Mouse (Mus musculus): ENCODE measurements around the gene Zfp69. TPM values are rescaled to one million over a fixed set of nuclear protein-coding genes. Genes with fewer than 3 reads are reported as not detected.
A peak's percentile ranks its signal among the peaks of the same experiment; 100 is the strongest.

Zfp69 gene
- 10.0 and 10.9 TPM in 2 replicates for polyA plus RNA-seq (2015; fragmentation: Nextera tagmentation; extraction: Ambion mirVana)

GRCm38 (mm10) chr4:120951428-120951973 lies at the start of gene Zfp69:
Zfp69 (minus strand) TSS chr4:120951699.
- peak; percentile 97 for ATAC-seq (ENCODE audit: insufficient number of reproducible peaks, insufficient read depth, low FRiP score, low TSS enrichment, low read depth)
- Histone ChIP-seq H3K4me3 (peak within 1 kb of the TSS; percentile 84), H3K4me2 (peak within 1 kb of the TSS; percentile 79), H3K27me3 (no peaks in the 10 kb centered on the region), H3K4me1 (peaks cover 4% of the 10 kb centered on the region), H3K9me3 (no peaks in the 10 kb centered on the region), H3K27ac (peak within 1 kb of the TSS; percentile 92), H3K9ac (peak within 1 kb of the TSS; percentile 90), H3K36me3 (peaks cover 8% of the 10 kb centered on the region)
- WGBS = under 1% methylated on average over 59 of the region's 60 CpGs

- 70% methylated on average over 2 of the region's 2 CpGs for WGBS
- no peak for ATAC-seq (ENCODE audit: insufficient number of reproducible peaks, insufficient read depth, low FRiP score, low TSS enrichment, low read depth)
- Histone ChIP-seq H3K9me3 (no peaks in the 10 kb centered on the region), H3K4me1 (peaks cover 22% of the 10 kb centered on the region), H3K4me3 (no peak overlapping the region), H3K9ac (no peak overlapping the region), H3K27ac (no peak overlapping the region), H3K4me2 (no peak overlapping the region), H3K36me3 (no peaks in the 10 kb centered on the region), H3K27me3 (no peaks in the 10 kb centered on the region)
Observed at GRCm38 (mm10) chr4:121001042-121001441, 49.5 kb upstream of the Zfp69 start.

GRCm38 (mm10) chr4:120995911-120996310 lies 44.4 kb upstream of the Zfp69 start:
- H3K9ac ChIP-seq = no peak overlapping the region
- no peak overlapping the region for H3K4me3 ChIP-seq
- 66% methylated on average over 1 of the region's 1 CpGs for WGBS
- H3K4me2 ChIP-seq = no peak overlapping the region
- H3K27ac ChIP-seq = no peak overlapping the region; the same call in 1 of the 2 replicates
- no peaks in the 10 kb centered on the region for H3K4me1 ChIP-seq
- H3K27me3 ChIP-seq = no peaks in the 10 kb centered on the region
- H3K36me3 ChIP-seq = no peaks in the 10 kb centered on the region
- H3K9me3 ChIP-seq = no peaks in the 10 kb centered on the region
- no peak for ATAC-seq (ENCODE audit: insufficient number of reproducible peaks, insufficient read depth, low FRiP score, low TSS enrichment, low read depth)

DNA sequence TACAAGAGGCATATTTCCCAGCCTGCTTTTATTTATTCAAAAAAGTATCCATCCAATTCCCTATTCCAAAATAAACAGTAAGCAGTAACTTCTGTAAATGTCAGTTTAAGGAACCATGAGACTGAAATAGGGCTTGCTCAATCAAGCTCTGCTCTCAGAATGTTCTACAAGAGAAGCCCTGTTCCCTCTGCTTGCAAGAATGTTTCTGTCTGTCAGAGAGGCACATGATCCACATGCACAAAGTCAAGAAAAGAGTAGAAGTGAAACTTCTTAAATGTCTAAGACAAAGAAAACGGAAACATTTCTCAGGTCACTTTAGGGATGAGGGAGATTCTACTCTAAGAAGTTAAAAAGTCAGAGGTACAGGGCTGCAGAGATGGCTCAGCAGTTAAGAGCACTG lies 41.5 kb upstream of the Zfp69 start:
- H3K27ac ChIP-seq = no peak overlapping the region
- no peak overlapping the region for H3K9ac ChIP-seq
- no peak for ATAC-seq (ENCODE audit: insufficient number of reproducible peaks, insufficient read depth, low FRiP score, low TSS enrichment, low read depth)
- H3K4me2 ChIP-seq = no peak overlapping the region
- H3K4me1 ChIP-seq = no peaks in the 10 kb centered on the region
- 83% methylated on average over 1 of the region's 1 CpGs for WGBS
- no peaks in the 10 kb centered on the region for H3K36me3 ChIP-seq
- H3K9me3 ChIP-seq = no peaks in the 10 kb centered on the region
- H3K27me3 ChIP-seq = no peaks in the 10 kb centered on the region
- no peak overlapping the region for H3K4me3 ChIP-seq

DNA sequence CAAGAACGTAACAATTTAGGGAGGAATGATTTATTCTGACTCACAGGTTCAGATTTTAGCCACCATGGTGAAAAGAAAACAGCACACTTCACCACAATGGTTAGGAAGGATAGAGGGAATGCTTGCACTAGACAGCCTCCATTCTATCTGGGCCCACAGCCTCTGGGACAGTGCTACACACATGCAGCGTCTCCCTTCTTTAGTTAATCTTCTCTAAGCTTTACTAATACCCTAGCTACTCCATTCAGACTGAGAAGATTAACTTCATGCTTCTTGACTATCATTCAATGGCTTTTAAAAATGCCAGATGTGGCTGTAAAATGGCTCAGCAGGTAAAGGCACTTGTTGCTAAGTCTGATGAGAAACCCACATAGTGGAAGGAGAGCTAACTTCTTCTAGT lies 40.8 kb upstream of the Zfp69 start:
- H3K27ac ChIP-seq = no peak overlapping the region
- 66% methylated on average over 2 of the region's 2 CpGs for WGBS
- no peak overlapping the region for H3K4me2 ChIP-seq

GRCm38 (mm10) chr4:120987319-120987718 lies 35.8 kb upstream of the Zfp69 start:
- Histone ChIP-seq H3K4me1 (no peaks in the 10 kb centered on the region), H3K36me3 (peaks cover 14% of the 10 kb centered on the region), H3K27ac (no peak overlapping the region), H3K4me3 (no peak overlapping the region), H3K9me3 (no peaks in the 10 kb centered on the region), H3K4me2 (no peak overlapping the region), H3K9ac (no peak overlapping the region), H3K27me3 (no peaks in the 10 kb centered on the region)
- WGBS = 72% methylated on average over 4 of the region's 4 CpGs
- ATAC-seq (ENCODE audit: insufficient number of reproducible peaks, insufficient read depth, low FRiP score, low TSS enrichment, low read depth) = no peak

More for the DNA sequence above, 40.8 kb upstream of the Zfp69 start:
- H3K27me3 ChIP-seq = no peaks in the 10 kb centered on the region
- ATAC-seq (ENCODE audit: insufficient number of reproducible peaks, insufficient read depth, low FRiP score, low TSS enrichment, low read depth) = no peak
- H3K9me3 ChIP-seq = no peaks in the 10 kb centered on the region
- no peaks in the 10 kb centered on the region for H3K4me1 ChIP-seq
- no peaks in the 10 kb centered on the region for H3K36me3 ChIP-seq
- H3K4me3 ChIP-seq = no peak overlapping the region
- no peak overlapping the region for H3K9ac ChIP-seq

DNA sequence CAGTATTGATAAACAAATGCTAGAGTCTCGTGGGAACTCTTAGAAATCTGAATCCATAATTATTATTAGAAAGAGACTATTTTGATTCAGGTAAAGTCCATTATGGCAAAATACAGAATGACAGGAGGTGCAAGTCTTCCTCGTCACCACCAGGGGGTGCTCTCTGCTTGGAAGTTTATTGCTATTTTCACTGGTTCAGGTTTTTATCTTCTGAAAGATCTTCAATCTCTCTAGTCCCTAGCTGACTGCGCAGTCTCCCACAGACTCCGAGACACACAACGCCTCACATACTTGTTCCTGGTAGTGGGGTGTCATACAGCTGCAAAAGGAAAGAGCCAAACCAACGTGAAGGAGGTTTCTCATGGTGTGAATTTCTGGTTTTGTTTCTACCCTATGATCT lies 34.9 kb upstream of the Zfp69 start:
- no peak overlapping the region for H3K4me3 ChIP-seq
- WGBS = 26% methylated on average over 6 of the region's 6 CpGs
- no peak overlapping the region for H3K9ac ChIP-seq
- no peaks in the 10 kb centered on the region for H3K4me1 ChIP-seq
- no peak overlapping the region for H3K4me2 ChIP-seq
- H3K27ac ChIP-seq = no peak overlapping the region
- ATAC-seq (ENCODE audit: insufficient number of reproducible peaks, insufficient read depth, low FRiP score, low TSS enrichment, low read depth) = no peak
- no peaks in the 10 kb centered on the region for H3K9me3 ChIP-seq
- no peaks in the 10 kb centered on the region for H3K27me3 ChIP-seq
- peaks cover 17% of the 10 kb centered on the region for H3K36me3 ChIP-seq

DNA sequence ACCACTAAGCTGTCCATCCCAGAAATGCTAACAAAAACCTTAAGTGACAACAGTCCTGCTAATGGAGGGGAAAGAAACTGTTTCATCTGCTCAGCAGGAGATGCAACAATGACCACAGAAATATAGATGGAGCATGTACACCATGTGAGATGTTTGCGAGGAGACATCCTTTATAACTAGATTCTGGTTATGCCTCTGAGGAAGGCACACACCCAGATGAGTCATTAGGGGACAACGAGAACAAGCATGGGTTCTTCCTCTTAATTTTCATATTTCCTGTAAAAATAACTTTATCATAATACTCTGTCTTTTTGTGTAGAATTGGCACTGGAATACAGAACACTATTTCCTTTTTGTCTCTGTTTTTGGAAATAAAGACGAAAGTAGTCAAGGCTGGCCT lies 26.7 kb upstream of the Zfp69 start:
- Histone ChIP-seq H3K27ac (no peak overlapping the region), H3K9ac (no peak overlapping the region), H3K4me1 (no peaks in the 10 kb centered on the region), H3K36me3 (peaks cover 32% of the 10 kb centered on the region), H3K4me3 (no peak overlapping the region), H3K4me2 (no peak overlapping the region), H3K27me3 (no peaks in the 10 kb centered on the region), H3K9me3 (no peaks in the 10 kb centered on the region)
- 90% methylated on average over 3 of the region's 3 CpGs for WGBS
- no peak for ATAC-seq (ENCODE audit: insufficient number of reproducible peaks, insufficient read depth, low FRiP score, low TSS enrichment, low read depth)

DNA sequence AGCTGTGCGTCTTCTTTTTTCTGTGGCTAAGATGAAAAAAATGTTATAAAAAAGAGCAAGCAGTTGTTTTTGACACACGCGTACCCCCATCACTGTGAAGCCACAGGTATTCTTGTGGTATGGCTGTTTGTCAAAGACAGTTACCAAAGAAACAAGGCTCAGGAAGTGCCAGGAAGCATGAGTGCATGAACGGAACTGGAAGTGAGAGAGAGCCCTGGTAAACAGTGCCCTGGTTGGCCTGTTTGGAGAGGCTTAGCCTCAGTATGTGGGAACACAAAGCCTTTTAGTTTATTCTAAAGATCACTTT lies 23.9 kb upstream of the Zfp69 start:
- H3K4me2 ChIP-seq = no peak overlapping the region
- 87% methylated on average over 4 of the region's 4 CpGs for WGBS
- H3K4me1 ChIP-seq = no peaks in the 10 kb centered on the region
- H3K9me3 ChIP-seq = no peaks in the 10 kb centered on the region
- ATAC-seq (ENCODE audit: insufficient number of reproducible peaks, insufficient read depth, low FRiP score, low TSS enrichment, low read depth) = no peak
- H3K9ac ChIP-seq = no peak overlapping the region
- H3K36me3 ChIP-seq = peaks cover 49% of the 10 kb centered on the region
- H3K27ac ChIP-seq = no peak overlapping the region
- H3K27me3 ChIP-seq = no peaks in the 10 kb centered on the region
- H3K4me3 ChIP-seq = no peak overlapping the region

DNA sequence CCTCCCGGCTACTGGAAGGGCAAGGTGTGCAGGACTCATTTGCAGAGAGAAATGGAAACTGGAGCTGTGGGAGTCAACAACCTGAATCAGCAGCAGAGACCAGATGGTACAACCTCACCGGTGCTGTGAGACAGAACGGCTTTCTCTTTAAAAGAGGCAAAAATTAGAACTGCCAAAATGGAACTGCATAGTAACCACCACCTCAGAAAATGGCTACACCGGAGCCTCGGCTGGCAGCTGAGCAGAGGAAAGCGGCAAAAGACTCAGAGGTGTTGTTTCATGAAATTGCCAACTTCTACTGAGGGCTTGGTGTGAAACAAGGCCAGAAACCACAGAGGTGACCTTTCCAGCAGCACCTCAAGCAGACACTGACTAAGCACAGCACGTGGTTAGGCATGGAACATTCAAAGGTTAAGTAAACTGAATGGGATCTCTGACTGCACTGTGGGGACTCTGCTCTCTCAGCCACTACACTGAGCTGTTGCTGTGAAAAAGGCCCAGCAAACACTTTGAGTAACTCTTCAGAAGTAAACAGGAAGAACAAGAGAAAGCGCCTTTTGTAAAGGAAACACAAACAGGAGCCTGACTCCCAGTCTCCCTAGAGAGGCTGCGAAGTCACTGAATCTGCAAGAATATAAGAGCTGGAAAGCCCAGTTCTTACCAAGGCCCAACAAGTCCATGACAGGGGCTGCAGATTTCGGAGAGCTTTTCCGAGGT lies 23.4 kb upstream of the Zfp69 start:
- Histone ChIP-seq H3K27ac (no peak overlapping the region), H3K27me3 (no peaks in the 10 kb centered on the region)
- 82% methylated on average over 11 of the region's 11 CpGs for WGBS

DNA sequence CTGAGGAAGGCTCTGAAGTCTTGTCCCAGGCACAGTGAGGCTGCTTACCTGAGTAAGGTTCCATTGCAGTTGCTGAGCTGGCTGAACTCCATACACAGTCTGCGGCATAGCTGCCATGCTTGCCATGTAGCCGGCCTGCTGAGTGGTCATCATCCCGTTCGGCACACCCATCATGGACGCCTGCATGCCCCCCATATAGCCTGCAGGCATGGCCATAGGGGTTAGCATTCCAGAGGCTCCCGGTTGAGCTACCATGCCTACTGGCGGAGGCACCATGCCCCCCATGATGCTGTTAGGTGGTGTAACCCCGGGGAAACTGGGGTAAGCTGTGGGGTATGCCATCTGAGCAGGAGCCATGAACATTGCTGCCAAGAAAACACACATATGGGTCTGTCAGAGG lies 20.3 kb upstream of the Zfp69 start:
- no peaks in the 10 kb centered on the region for H3K27me3 ChIP-seq
- no peak overlapping the region for H3K4me2 ChIP-seq
- peaks cover 65% of the 10 kb centered on the region for H3K36me3 ChIP-seq
- no peaks in the 10 kb centered on the region for H3K9me3 ChIP-seq
- H3K4me3 ChIP-seq = no peak overlapping the region
- WGBS = 87% methylated on average over 8 of the region's 8 CpGs
- no peak for ATAC-seq (ENCODE audit: insufficient number of reproducible peaks, insufficient read depth, low FRiP score, low TSS enrichment, low read depth)
- no peak overlapping the region for H3K27ac ChIP-seq
- H3K9ac ChIP-seq = no peak overlapping the region
- no peaks in the 10 kb centered on the region for H3K4me1 ChIP-seq

More for the DNA sequence above, 23.4 kb upstream of the Zfp69 start:
- peaks cover 50% of the 10 kb centered on the region for H3K36me3 ChIP-seq
- H3K4me3 ChIP-seq = no peak overlapping the region
- ATAC-seq (ENCODE audit: insufficient number of reproducible peaks, insufficient read depth, low FRiP score, low TSS enrichment, low read depth) = no peak
- H3K9me3 ChIP-seq = no peaks in the 10 kb centered on the region
- no peaks in the 10 kb centered on the region for H3K4me1 ChIP-seq
- no peak overlapping the region for H3K4me2 ChIP-seq
- H3K9ac ChIP-seq = no peak overlapping the region

GRCm38 (mm10) chr4:120969382-120970146 lies 18.1 kb upstream of the Zfp69 start:
- H3K9ac ChIP-seq = no peak overlapping the region
- H3K36me3 ChIP-seq = peaks cover 52% of the 10 kb centered on the region
- WGBS = 79% methylated on average over 5 of the region's 5 CpGs
- no peaks in the 10 kb centered on the region for H3K4me1 ChIP-seq
- no peaks in the 10 kb centered on the region for H3K27me3 ChIP-seq
- no peak overlapping the region for H3K4me3 ChIP-seq
- H3K27ac ChIP-seq = no peak overlapping the region
- H3K9me3 ChIP-seq = no peaks in the 10 kb centered on the region
- no peak for ATAC-seq (ENCODE audit: insufficient number of reproducible peaks, insufficient read depth, low FRiP score, low TSS enrichment, low read depth)
- H3K4me2 ChIP-seq = no peak overlapping the region

All from embryonic facial prominence, embryonic 13.5 days (tissue).